Mouse (Mus musculus) erythroid progenitor cell, adult 5-6 weeks (primary cell): ENCODE results near the gene Olah. TPM values are rescaled to one million over a fixed set of nuclear protein-coding genes. Genes with fewer than 3 reads are reported as not detected.
"Not testable (repeated sequence)": the region's sequence is repeated elsewhere in the genome, so short reads cannot be mapped to it uniquely, and the experiment has no call there.

ENCODE experiments used
- ATAC-seq: replicated peaks from 2 replicates; pipeline ENCODE4 v1.8.0; 2016; ENCODE audit warnings: moderate number of reproducible peaks, mild to moderate bottlenecking, moderate TSS enrichment, inconsistent platforms; ENCODE audit not compliant: poor library complexity, low FRiP score, severe bottlenecking
- total RNA-seq, 2 experiments: library from RNA; stranded (forward) in 1 of 2; stranded (reverse) in 1 of 2; fragments of 150-400 nt in 1 of 2; fragments of 186-747, 209-891 nt in 1 of 2; gene quantifications; 2 replicates each; pipeline versions ENCODE4 v1.2.3 to v1.2.4; 2015 to 2017; ENCODE audit warnings: low replicate concordance in 2 of 2

Gene Olah
- total RNA-seq (2015; ENCODE audit: low replicate concordance): not detected in 2 replicates
- total RNA-seq (2017; ENCODE audit: low replicate concordance): not detected in 2 replicates

- not testable (repeated sequence) for ATAC-seq
These were observed at the start of gene Olah for GRCm38 (mm10) chr2:3397110-3397509. Gene Olah (minus strand): TSS chr2:3397210.

DNA sequence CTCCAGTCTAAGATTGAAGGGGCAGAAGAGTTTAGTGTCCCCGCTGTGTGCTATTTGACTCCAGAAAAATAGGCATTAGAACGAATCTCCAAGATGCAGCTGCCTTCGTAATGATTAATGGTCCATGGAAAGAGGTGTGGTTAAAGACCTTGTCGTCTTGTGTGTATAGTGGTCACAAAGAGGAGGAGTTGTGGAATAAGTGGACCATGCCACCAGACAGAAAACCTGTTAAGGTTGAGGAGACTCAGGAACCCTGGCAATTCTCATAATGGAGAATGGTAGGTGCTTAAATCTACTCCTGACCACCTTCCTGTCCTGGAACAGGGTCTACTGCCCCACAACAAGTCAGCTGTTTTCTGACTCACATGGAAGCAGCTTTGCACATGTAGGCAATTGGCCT lies 49.0 kb upstream of the Olah start:
- ATAC-seq: no peak

DNA sequence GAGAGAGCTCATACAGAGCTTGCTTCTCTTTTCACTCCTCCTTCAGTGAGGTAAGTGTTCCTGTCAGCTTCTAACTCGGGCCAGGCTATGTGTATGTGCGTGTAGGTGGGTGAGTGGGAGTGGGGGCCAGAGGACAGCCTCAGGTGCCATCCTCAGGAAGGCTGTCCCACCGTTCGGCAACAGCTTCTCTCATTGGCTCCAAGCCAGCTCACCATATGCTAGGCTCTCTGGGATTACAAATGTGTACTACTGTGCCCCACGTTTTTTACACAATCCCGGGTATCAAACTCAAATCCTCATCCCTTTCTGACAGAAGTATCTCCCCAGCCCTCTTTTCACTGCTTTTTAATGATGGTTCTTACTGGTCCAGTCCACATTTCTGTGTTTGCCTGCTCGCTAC lies 47.2 kb upstream of the Olah start:
- no peak for ATAC-seq

DNA sequence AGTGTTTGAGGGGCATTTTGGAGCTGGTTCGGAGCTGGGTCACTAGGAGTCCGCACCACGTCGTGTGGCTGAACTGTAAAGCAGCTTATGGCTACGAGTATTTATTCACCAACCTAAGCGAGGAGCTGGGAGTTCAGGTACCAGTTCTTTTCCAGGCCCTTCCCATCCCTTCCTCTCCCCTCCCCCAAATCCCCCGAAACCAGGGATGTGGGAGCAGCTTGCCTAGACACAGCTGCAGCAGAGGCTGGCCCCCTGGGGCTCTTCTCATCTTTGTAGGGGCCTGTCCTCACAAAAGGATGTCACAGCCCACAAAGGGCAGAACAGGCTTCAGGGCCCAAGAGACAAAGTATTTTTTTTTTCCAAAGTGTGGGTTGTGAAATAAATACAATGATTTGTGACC lies 40.9 kb upstream of the Olah start:
- ATAC-seq: no peak

GRCm38 (mm10) chr2:3435369-3436061 lies 38.5 kb upstream of the Olah start:
- ATAC-seq: 0 out of 2 replicates have a peak, but pooled peaks have one; percentile 14

GRCm38 (mm10) chr2:3430956-3431355 lies 33.9 kb upstream of the Olah start:
- ATAC-seq: no peak

DNA sequence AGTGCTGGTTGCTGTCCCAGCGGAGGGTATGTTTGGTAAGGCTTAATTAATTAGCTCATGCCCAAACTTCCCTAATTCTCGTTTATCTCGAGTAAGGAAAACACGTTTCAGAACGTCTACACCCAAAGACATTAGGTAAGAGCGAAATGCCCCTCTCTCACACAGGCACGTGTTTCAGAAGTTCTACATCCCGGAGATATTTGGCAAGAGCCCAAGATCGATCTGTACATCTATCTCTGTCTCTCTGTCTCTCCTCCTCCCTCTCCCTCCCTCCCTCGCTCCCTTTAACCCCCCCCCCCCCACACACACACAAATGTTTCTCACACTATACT lies 27.5 kb upstream of the Olah start:
- no peak; the same call in 1 of the 2 replicates for ATAC-seq

DNA sequence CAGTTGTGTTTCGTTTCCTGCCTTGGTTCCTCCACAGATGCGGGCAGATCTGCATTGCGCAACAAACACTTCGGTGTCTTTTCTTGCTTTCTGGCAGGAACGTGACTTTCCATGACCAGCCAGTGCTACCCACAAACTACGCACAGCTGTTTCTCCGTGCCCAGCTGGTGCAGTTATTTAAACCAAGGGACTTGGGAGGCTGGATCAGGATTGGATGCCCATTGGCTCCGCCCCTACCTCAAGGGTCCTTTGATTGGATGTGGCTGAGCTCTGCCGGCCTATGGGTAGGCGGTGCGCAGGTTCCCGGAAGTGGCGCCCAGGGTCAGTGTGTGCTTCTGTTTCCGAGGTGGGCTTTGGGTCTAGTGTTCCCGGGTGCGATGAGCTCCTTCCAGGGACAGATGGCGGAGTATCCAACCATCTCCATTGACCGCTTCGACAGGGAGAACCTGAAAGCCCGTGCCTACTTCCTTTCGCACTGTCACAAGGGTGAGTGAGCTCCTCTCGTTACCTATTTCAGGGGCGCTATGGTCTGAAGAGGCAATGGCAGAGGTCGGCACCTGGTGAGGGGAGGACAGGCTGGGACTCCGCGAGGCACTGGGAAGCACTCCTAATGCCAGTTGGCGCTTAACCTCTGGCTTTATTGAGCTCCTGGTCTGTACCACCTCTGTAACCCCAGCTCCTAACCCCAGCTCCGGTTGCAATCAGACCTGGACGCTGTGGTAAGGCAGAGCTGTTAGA lies 27.0 kb upstream of the Olah start, which contains the start of gene Dclre1c:
Gene Dclre1c, plus strand, starts transcription at position 291 of the 738 bp plus-strand sequence.
- ATAC-seq: peak; percentile 97

DNA sequence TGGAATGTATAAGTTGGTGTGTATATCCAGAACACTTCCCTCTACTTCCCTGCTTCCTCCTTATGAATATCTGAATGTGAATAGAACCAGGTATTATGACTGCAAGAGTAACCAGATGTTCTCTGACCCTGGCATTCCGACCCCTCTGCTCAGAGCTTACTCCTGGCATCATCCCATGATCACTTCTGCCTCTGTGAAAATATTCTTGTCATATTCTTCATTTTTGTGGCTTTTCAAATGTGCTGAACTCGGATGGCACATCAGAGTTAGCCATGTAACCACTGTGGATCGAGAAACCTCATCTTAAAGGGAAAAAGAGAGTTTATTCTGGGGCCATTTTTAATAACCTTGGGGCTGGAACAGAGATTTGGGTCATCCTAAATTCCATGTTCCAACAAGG lies 25.5 kb upstream of the Olah start, which contains the start of gene Meig1:
Gene Meig1, minus strand, starts transcription at position 101 of the 400 bp plus-strand sequence.
- ATAC-seq: no peak

- ATAC-seq: no peak
These were observed 23.1 kb upstream of the Olah start for GRCm38 (mm10) chr2:3420157-3420556.

DNA sequence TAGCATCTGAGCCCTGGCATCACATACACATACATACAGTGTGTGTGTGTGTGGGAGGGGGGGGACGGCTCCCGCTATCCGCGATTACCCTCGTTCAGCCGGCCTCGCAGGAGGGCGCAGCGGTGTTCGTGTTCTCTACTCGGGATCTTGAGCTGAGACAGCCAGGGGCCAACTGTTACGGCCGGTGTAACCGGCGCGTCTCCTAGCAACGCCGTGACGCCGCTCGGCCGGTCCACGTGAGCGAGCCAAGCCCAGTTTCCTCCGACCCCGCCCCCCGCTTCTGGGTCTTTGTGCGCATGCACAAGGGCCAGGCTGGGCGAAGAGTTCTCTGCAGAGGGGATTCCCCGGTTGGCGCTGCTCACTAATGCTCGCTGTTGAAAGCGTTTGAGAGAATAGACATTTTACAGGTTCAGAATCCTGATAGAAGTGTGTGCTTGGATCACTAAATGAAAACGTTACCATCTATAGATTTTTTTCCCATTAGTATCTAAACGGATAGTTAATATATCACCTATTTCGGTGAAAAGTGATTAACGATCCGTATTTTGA lies 21.9 kb upstream of the Olah start:
- peak; percentile 78 for ATAC-seq

DNA sequence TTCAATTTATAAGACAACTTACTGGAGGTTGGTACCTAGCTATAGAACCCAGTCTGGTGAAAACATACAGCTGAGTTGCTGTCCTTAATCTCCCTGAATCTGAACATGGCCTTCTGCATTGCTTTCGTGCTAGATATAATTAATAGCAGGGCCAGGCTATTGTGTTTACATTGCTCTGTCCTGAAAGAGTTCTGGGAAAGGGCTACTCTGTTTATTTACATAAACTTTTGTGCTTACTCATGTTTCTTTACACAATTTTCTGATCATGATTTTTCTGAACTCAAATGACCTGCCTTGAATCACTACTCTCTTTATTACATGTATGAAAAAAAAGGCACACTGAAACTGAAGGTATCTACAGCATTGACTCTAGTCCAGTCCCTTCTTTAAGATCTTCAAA lies 18.7 kb upstream of the Olah start:
- no peak for ATAC-seq

- 0 out of 2 replicates have a peak, but pooled peaks have one; percentile 66 for ATAC-seq
These were observed 17.2 kb upstream of the Olah start for GRCm38 (mm10) chr2:3414241-3414640.

DNA sequence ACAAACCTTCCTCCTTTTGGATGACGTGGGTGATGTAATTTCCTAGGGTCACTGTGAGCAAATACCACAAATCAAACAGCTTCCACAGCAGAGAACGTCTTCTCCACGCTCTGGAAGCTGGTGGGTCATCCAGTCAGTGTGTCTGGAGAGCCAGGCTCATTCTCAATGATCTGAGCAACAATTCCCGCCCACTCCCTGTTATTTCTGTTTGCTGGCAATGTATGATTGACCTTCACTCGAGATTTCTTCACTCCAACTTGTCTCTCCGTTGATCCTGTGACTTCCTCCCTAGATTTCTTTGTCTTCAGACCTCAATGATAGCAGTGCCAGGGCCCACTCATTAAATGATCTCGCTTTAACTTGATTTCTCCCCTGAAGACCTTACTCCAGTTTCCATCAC lies 10.7 kb upstream of the Olah start:
- ATAC-seq: no peak

GRCm38 (mm10) chr2:3405981-3406380 lies 9.0 kb upstream of the Olah start:
- ATAC-seq: no peak

DNA sequence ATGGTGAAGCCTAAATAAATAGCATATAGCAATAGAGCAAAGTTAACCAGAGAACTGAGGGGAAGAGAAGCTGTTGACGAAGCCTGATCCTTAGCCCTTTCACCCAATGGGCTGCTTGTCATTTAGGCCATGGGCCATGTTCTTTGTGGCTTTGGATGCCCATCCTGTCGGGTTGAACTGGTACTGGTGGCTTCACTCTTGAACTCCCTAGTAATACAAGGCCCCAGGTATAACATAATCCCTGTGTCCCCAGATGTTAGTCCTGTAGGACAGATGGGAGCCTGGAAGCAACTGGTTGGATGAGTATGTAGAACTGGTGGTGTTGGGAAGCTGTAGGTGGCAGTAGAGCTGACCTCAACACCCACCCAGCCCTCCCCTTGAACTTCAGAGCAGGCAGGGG lies 5.1 kb downstream of the Olah start:
- no peak for ATAC-seq

DNA sequence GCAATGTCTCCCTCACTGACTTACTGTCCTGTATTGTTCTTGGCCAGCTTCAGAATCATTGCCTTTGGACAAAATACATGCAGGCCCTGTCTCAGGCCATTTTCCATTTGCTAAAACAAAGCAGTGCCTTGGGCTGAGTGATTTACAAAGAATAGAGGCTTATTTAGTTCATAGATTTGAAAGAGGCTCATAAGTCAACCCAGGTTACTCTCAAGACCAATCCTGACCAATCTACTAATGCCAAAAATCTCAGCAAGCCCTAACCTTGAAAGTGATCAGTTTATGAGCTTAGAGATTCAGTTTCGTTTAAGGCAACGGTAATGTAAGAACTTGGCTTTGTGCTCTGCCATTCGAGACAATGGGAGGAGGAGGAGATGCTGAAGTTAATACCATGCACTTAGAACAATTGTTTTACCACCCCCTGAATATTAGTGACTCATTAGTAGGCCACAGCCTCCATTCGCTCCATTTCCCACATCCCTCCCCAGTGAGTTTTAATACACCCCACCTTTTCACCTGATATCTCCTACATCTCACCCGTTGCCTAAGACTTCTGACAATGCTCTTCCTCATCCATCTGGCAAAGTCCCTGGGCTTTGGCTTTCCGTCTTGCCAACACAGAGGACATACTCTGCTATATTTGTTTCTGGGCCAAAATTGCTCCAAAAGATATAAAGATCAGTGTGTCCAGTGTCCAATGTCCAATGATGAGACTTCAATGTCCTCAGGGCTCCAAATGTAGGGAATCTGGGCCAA lies 9.7 kb downstream of the Olah start:
- ATAC-seq: no peak

DNA sequence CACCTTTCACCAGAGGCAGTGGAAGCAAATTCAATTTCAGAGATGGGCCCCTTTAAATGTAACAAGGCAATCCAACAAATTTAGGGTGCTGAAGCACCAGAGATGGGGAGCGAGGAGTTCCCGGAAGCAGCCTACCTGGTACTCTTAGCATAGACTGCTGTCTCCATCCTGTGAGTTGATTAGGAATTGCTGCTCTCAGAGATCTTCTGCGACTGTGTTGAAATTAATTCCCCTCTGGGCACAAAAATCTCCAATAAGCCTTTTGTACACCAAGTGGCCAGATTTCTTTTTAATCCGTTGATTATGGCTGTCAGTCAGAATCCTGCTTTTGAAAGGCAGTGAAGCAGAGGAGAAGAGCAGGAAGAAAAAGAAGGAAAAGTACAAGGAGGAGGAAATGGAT lies 31.9 kb downstream of the Olah start:
- ATAC-seq: no peak

GRCm38 (mm10) chr2:3361067-3361466 lies 35.9 kb downstream of the Olah start:
- ATAC-seq: no peak

DNA sequence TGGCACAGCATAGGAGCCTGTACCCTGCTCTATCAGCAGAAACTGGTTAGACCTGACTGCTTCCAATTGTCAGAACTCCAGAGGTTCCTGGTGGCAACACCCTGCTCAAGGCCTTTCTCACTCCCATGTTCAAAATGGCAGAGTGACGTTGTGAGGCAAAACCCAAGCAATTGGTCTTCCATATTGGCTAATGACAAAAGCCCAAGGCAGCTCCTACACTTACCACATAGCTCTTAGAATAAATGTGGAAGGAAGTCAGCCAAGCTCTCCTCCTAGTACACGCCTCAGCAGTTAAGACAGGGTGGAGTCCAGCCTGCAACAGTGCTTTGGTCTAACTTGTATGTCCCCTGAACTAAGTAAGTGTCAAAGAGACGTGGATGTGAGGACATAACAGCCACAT lies 39.1 kb downstream of the Olah start:
- ATAC-seq: no peak
